Mouse (Mus musculus) c-Kit-positive CD71-positive TER-119-positive erythroid progenitor cells, embryonic 14.5 days (primary cell): Measurements from ENCODE around the gene Mad2l1bp.

ENCODE experiments used
- DNase-seq: peaks from one replicate; pipeline ENCODE4 v3.0.0-alpha.2; 2013; ENCODE audit warnings: low spot score

Mad2l1bp gene

DNA sequence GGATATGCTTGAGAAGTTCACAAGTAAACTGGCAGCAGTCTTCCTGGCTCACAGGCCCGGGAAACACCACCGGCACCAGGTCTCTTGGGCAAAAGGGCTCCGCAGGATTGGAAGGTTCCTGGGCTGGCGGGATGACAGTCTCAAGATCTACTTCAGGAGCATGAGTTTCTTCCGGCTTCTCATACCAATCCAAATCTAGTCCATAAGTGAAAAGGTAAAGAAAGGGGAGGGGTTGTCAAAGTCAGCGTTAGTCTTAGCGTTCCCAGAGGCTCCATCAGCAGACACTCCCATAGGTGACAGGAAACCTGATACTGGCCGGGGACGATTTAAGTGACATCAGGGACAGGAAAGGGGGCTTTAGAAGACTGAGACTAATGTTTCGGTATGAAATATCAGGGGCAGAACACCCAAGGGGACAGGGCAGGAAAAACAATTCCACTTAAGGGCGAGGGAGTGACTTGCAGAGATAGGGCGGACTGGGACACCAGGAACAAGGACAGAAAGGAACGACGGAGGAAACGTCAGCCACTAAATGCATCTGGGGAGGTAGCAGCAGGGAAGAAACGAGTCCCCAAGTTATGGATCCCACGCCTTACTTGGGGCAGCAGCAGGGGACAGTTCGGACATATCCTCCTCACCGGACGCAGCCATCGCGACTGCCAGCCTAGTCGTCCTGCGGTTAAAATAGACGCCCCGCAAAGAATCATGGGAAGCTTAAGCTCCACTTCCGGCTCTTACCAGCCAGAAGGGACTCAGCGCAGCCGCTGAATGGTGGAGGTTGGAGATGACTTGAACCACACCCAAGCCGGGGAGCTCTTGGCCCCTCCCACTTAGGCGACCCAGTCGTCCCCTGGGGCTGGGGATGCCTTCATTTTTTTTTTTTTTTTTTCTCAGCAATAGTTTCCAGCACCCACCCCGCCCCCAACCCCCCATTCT lies at the start of gene Mad2l1bp:
Gene Mad2l1bp, minus strand, starts transcription at position 707 of the 936 bp plus-strand sequence.
- peak; percentile 93 for DNase-seq

DNA sequence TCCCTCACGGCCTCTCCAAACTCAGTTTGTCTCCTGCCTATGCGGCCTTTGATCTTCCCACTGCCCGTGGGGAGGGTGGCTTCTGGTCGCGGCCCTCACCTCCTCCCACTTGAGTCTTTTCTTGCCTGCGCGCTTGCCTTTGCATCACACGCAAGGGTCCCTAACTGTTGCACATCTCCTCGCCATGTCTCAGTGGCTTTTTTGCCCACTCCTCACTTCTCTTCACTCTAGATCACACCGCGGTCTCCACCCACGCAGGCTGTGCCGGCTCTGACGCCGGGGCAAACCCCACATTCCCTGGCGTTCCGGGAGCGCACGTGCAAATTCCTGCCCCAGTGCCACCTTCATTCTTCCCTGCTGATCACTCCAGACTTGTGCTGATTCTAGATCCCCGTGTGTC lies 49.7 kb upstream of the Mad2l1bp start:
- DNase-seq, result peak; percentile 23

DNA sequence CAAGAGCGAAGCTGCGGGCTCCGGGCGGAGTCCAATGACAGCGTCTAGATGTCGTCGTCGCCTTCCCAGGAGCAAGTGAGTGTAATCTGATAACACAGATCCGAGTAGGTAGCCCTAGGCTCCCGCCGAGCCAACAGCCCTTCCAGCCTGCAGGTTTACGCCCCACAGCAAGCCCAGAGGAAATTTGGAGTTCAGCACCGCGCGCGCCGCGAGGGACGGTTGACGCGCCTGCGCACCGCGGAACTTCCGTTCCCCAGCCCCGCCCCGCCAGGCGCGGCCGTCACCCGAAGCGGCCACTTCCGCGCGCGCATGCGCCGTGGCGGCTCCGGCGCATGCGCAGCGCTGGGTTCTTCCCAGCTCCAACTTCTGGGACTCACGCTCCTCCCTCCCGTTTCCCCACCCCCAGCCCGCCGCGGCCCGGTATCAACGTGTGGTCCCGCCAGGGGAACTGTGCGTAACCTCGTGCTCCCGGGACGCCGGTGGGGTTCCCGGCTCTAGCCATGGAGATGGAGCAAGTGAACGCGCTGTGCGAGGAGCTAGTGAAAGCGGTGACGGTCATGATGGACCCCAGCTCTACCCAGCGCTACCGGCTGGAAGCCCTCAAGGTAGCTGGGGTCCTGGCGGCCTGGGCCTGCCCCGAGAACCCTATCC lies 49.2 kb upstream of the Mad2l1bp start, which contains the start of the genes Polh and Xpo5:
Gene Polh, minus strand, starts transcription at position 225 of the 651 bp plus-strand sequence.
Gene Xpo5, plus strand, starts transcription at position 362 of the 651 bp plus-strand sequence.
- DNase-seq, result peak; percentile 94

DNA sequence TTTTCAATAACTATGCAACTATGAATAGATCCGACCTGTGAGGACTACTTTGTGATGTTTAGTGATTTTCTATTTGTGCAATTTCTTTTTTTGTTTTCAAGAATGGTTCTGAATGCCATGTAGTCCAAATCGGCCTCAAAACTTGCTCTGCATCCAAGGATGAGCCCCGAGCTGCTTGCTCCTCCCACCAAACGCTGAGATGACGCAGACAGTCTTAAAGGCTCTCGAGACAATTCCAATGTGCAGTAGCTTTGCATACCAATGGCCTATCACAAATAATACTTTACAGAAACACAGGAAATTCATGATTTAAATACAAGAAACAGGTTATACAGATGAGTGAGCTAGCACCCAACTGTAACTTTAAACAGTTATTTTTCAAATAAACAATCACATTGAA lies 47.8 kb upstream of the Mad2l1bp start:
- DNase-seq, result peak; percentile 34

DNA sequence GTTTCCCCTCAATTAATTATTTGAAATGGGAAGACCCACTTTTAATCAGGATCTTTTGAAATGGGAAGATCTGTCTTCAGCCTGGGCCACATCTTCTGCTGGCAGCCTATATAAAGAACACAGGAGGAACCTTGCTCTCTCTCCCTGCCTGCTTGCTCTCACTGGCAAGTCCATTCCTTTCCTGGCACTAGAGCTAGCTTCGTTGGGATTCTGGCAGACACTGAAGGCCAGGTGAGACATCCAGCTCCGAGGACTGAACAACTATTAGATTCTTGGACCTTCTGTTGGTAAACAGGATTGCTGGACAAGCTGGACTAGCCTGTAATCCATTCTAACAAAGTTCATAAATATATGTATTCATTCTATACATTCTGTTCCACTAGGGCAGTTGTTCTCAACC lies 35.5 kb upstream of the Mad2l1bp start:
- no peak for DNase-seq

DNA sequence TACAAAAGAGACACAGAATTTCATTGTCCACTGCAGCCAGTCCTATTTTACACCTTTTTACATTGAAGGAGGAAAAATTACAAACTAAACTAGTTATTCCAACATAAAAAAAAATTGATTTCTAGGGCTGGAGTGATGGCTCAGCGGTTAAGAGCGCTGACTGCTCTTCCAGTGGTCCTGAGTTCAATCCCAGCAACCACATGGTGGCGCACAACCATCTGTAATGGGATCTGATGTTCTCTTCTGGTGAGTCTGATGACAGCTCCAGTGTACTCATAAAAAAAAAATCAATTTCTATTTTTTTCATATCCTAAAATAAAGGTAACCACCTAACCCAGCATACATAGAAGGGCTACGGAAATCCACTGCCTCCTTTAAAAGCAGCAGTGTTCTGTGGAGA lies 28.9 kb upstream of the Mad2l1bp start:
- no peak for DNase-seq

DNA sequence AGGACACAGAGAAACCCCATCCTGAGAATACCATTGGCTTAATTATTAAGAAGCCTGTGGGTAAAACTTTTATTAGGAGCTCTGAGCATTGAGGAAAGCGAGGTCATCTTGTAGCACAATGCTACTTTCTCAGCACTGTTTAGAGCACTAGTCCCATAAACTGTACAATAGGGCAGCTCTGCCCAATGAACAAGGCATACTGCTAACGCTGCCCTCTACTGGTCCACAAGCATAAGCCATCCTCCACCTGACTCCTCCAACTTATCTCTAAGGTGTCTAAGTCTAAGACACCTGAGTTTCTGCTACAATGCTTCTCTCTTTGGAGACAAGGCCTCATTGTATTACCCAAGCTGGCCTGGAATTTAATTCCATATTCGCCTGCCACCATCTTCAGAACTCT lies 17.2 kb upstream of the Mad2l1bp start:
- peak; percentile 49 for DNase-seq

DNA sequence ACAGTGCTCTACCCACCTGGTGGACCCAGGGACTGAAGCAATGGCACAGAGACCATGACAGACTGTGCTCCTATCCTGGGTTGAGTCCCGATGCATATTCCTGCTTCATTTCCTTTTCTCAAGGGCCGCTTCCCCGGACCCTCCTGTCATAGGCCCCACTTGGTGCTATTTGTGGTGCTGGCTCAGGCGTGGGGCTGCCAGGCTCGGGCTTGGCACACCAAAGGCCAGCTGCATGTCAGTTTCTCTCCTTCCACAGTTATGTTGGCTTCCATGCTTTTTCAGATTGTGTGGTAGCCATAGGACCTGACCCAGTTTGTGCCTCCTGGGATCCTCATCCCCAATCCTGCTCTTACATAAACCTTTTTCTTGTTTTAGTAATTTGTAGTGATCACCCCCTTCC lies 15.4 kb upstream of the Mad2l1bp start:
- DNase-seq, result no peak

DNA sequence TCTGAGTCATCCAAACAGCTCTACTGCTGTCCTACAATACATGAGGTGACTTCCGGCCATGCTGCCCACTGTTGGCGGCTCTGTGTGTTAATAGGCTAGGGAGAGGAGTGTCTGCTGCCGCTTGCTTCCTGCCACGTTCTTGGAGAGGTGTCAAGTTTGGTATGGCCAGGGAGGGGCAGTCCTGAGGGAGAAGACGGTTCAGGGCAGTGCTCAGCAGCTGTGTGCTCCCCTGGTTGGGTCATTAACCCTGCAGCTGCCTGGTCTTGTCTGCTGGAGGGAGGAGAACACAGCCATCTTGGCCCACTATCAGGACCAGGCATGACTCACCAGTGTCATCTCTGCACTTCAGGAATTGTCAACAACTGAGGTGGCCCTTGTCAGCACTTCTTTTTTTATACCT lies 15.0 kb upstream of the Mad2l1bp start:
- DNase-seq, result no peak

DNA sequence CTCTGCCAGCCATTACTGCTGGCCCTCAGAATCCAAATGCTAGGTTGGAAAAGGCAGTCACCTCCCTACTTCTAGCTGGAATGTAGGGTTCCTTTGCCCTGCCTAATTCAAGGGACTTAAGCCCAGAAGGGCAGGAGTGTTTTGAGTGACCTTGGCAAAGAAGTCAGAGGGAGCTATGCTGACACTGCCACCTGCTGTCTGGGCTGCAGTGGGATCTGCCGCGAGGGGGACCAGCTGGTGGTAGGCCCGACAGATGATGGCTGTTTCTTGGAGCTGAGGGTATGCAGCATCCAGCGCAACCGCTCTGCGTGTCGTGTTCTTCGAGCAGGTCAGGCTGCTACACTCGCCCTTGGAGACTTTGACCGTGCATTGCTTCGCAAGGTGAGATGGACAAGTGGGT lies 13.7 kb upstream of the Mad2l1bp start:
- DNase-seq, result no peak

DNA sequence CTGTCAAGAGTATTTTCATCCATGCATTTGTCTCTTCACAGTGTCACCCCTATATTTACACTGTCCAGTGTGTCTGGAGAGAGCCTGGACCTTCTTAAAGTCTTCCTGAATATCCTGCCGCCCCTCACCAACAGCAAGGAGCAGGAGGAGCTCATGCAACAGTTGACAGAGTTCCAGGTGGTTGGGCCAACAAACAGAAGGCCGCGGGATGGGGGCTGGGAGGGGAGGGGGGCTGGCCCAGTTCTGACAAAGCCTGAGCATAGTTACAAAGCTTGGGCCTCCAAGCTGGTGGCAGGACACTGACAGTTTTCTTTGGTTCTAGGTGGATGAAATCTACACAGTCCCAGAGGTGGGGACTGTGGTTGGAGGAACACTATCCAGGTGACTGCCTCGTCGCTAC lies 12.9 kb upstream of the Mad2l1bp start:
- DNase-seq, result no peak

DNA sequence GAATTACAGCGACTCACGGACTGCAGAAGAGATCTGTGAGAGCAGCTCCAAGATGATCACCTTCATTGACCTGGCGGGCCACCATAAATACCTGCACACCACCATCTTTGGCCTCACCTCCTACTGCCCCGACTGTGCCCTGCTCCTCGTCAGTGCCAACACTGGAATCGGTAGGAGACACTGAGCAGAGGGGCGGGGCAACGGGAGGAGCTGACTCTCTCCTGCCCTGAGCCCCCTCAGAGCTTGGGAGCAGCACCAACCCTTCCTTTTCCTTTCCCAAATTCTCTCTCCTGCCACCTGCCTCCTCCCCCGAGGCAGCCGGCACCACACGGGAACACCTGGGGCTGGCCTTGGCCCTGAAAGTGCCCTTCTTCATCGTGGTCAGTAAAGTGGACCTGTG lies 12.1 kb upstream of the Mad2l1bp start:
- DNase-seq, result no peak

DNA sequence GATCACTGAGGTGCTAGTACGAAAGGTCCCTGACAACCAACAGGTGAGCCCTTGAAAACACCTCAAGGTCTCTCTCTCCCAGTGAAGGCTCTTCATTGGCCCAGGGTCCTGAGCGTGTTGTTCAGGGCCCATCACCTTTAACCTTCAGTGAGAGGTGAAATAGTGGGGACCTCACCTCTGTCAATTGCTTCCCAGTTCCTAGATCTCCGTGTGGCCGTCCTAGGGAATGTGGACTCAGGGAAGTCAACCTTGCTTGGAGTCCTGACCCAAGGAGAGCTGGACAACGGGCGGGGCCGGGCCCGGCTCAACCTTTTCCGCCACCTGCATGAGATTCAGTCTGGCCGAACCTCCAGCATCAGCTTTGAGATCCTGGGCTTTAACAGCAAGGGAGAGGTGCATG lies 11.4 kb upstream of the Mad2l1bp start:
- DNase-seq, result no peak

DNA sequence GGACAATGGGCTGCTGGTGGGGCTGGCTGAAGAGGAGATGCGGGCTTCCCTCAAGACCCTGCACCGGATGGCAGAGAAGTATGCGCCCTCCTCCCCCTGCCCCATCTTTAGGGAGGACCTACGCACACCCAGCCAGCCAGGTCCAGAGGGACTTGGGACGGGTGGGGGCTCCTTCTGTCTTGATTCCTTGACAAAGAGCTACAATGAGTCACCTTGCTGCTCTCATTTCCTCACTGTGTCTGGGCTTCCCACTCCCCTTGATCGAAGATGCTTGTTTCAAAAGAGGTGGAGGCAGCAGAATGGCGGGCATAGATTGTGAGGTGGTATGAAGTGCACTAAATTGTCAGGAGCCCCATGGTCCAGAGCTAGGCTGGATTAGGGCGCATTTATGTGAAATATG lies 10.9 kb upstream of the Mad2l1bp start:
- no peak for DNase-seq

DNA sequence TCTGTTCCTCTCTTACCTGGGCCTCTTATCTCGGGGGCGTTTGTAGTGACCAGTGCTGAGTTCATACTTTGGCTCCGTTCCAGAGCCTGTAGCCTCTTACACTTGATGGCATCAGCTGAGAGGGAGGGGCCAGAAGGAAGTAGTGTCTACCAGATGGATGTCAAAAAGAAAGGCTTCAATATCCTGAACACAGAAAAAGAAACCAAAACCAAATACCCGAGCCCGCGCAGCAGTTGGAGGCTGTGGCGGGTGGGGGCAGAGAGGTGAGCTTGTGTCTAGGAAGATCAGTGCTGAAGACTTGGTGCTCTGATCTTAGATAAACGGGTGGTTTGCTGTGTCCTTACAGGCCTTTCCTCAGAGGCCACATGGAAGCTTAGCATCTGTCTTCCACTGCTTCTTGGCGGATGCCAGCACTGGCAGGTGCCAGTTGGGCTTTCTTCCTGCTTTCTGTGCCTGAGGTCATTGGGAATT lies 9.6 kb upstream of the Mad2l1bp start:
- no peak for DNase-seq

DNA sequence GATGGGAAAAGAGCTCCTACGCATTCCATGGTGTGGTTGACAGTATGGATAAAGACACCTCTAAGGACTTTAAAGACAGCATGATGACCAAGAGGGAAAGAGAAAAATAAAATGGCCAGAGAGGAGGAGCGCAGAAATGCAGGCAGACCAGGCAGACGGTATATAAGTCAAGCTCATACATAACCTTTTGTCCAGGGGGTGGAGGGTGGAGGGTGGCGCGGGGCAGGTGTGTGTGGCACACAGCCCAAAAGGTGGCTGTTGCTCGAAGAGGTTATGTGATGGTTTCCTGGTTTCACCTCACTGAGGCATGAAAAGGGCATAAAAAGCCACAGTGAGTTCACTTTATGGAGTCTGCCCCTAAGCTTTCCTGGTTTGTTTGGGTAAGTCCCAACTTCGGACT lies 9.2 kb upstream of the Mad2l1bp start:
- no peak for DNase-seq

DNA sequence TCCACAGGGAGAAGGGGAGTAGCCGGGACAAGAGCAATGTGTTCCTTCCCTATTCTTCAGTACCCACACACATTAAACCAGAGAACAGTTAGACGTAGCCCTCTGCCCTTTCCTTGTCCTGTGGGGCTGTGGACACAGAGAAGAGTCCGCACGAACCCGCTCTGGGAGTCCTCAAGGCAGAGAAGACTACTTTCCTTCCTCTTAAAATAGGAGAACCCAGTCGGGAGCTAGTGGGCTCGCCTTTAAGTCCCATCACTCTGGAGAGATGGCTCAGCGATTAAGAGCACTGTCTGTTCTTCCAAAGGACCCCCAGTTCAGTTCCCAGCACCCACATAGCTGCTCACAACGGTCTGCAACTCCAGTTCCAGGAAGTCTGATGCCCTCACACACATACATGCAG lies 8.4 kb upstream of the Mad2l1bp start:
- no peak for DNase-seq

DNA sequence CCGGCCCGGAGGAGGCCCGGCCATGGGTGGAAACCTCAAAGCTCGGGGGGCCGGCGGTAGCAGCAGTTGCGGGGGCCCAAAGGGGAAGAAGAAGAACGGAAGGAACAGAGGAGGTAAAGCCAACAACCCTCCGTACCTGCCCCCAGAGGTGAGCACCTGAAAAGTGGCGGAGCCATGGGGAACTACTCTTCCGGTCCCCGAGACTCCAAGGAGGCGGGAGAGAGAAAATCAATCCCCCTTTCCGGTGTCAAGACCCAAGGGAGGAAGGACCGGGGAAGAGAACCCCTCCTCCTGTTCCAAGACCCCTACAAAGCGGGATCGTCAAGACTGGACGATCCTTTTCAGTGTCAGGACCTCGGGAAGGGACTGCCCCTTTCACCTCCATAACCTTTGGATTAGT lies 7.8 kb upstream of the Mad2l1bp start:
- DNase-seq, result peak; percentile 21

DNA sequence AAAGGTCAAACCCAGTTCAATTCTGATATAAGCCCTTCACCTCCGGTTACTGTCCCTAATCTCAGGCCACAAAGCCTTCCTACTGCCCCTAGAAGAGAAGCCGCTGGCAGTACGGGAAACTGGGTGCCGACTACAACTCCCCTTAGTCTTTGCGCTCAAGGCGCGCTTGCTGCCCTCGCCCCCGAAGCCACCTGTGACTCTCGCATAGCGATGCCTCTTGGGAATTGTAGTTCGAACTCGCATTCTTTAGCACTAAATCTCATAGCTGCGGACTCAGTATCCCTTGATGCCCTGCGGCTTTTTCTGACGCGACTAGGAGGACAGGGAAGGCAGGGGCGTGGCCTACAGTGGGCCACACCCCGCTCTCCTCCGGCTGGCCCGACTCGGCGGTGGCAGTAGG lies 7.3 kb upstream of the Mad2l1bp start, which contains the start of gene Gtpbp2:
Gene Gtpbp2, plus strand, starts transcription at position 347 of the 400 bp plus-strand sequence.
- DNase-seq, result peak; percentile 96

DNA sequence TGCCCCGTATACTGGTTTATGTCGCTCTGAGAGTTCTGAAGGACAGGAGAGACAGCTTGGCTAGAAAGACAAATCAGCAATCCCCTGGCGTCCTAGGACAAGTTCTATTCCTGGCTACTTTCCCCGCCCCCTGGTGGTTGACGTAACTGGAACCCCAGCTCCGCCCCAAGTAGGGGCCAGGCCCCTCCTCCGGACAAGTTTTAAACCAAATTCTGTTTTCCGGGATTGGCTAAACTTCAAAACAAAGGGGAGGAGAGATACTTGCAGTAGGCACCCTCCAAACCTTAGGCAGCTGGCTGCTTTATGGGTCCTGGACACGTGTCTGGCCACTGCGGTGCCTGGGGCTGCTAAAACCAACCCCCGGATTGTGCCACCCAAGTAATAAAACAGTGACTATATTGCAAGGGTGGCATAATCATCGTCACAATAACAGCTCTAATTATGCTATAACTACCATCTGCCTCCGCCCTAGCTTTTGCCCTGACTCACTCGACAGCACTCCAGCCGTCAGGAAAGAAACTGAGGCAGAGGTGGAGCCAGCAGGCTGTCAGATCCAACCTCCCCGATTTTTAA lies 6.8 kb upstream of the Mad2l1bp start:
- DNase-seq, result peak; percentile 96

DNA sequence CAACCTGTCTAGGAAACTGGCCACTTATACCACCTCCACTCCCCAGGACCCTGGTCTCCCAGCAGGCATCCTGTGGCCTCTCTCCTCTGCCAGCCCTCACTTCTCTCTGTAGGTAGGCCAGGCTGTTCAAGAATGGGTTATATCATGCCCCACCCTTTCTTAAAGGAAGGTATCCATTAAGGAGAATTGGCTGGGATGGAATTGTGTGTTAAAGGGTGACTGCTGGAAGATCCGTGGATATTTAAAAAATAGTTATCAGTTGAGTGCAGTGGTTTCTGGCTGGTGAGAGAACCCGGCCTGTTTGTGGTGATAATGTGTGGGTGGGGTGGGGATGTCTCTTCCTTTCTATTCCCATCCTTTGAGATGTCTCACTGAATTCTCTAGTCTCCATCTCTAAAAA lies 5.9 kb upstream of the Mad2l1bp start:
- DNase-seq, result peak; percentile 77

DNA sequence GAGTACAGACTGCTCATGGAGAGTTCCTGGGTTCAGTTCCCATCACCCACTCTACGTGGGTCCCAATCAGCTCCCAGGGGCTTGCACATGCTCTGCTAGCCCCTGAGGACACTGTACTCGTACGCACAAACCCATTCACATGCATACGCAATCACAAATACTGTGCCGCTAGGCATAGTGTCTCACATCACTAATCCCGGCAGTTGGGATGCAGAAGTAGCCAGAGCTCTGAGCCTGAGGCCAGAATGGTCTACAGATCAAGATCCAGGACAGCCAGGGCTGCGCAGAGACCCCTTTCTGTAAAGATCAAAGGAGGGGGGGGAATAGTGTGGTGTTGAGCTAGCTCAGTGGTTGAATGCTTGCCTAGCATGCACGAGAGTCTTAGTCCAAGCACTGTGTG lies 3.8 kb upstream of the Mad2l1bp start:
- DNase-seq, result no peak

DNA sequence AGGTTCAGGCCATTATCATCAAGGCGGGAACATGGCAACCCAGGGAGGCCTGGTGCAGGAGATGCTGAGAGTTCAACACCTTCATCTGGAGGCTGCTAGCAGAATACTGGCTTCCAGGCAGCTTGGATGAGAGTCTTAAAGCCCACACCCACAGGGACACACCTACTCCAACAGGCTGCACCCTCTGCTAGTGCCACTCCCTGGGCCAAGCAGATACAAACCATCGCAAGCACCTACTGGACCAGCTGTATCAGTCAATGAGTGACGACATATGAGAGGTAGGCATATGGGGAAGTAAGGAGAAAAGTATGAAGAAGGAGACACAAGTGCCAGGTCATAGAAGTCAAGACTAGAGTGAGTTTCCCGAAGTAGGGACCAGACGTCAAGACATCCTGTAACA lies 3.3 kb upstream of the Mad2l1bp start:
- peak; percentile 63 for DNase-seq
